Mouse (Mus musculus): ENCODE measurements around the gene Uqcc3. TPM values are rescaled to one million over a fixed set of nuclear protein-coding genes. Genes with fewer than 3 reads are reported as not detected.
"Not testable (repeated sequence)": the region's sequence is repeated elsewhere in the genome, so short reads cannot be mapped to it uniquely, and the experiment has no call there.

The Uqcc3 gene
- 57.3 and 67.4 TPM in 2 replicates for total RNA-seq (2014; fragmentation: Nextera tagmentation)
- 66.9 and 100 TPM in 2 replicates for total RNA-seq (2017)

GRCm38 (mm10) chr19:8880311-8881033, at the start of gene Uqcc3:
Gene Uqcc3 (minus strand): TSS chr19:8880923.
- peak; percentile 94 for ATAC-seq (replicated peaks; ENCODE audit: poor library complexity, severe bottlenecking)

- no peak for ATAC-seq (replicated peaks; ENCODE audit: poor library complexity, severe bottlenecking)
Measured at GRCm38 (mm10) chr19:8930117-8930516, 49.4 kb upstream of the Uqcc3 start.

- peak; percentile 87 for ATAC-seq (replicated peaks; ENCODE audit: poor library complexity, severe bottlenecking)
Measured at GRCm38 (mm10) chr19:8929224-8930088, 48.7 kb upstream of the Uqcc3 start, which contains the start of the genes Rom1 and Eml3. Gene Rom1 (minus strand): TSS chr19:8929356. Gene Eml3 (plus strand): TSS chr19:8929552.

DNA sequence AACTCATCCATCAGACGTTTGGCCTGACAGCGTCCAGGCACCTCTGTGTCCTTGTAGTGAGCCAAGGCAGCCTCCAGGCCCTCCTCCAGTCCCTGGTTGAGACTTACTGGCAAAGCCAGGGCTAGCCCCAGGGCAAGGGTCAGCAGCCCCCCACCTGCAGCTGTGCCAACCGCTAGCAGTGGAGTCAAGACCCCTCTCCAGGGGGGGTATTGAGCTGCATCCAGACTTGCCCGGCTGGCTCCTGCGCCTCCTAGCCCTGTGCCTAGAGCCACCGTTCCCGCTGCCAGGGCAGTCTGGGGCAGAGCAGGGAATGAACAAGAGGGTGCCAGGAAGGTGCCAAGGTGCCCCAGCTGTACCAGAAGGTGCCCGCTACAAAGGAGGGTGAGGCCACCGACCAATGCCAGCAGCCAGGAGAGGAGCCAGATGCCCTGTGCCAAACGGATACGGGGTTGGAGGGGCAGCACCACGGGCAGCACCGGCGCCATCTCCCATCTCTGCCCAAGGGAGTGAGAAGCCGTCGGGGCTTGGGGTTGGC, 48.0 kb upstream of the Uqcc3 start:
- no peak for ATAC-seq (replicated peaks; ENCODE audit: poor library complexity, severe bottlenecking)

GRCm38 (mm10) chr19:8927891-8928525, 47.3 kb upstream of the Uqcc3 start:
- ATAC-seq (replicated peaks; ENCODE audit: poor library complexity, severe bottlenecking) = no peak

DNA sequence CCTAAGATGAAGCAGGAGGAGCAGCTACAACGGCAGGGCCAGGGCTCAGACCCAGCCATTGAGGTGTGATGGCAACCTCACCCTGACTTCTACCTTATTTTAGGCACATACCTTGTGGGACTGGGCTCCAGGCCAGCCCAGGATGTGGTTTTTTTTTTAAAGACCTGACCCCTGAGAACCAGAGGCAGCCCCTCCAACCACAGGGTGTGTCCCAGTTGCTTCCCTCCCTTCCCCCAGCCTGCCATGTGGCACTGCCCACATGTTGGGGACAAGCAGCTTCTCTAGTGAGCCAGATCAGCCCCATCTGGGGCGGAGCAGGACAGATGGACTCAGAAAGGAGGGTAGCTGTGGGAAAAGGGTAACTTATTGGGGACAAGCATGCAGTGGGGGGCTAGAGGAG, 46.0 kb upstream of the Uqcc3 start:
- no peak for ATAC-seq (replicated peaks; ENCODE audit: poor library complexity, severe bottlenecking)

DNA sequence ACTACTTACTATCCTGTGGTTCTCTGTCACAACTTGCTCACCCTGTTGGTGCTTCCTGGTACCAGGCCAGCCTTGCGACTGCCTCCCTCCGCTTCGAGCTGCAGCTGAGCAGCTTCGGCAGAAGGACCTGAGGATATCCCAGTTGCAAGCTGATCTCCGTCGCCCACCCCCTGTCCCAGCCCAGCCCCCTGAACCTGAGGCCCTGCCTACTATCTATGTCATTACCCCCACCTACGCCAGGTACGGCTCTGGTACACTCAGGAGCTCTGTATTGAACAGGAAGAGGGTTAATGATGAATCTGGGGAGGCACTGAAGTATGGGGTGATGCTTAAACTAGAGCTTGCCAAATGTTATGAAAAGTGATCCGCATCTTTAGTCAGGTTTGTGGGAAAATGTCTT, 41.0 kb upstream of the Uqcc3 start:
- ATAC-seq (replicated peaks; ENCODE audit: poor library complexity, severe bottlenecking) = no peak

- ATAC-seq (replicated peaks; ENCODE audit: poor library complexity, severe bottlenecking) = no peak
Measured at GRCm38 (mm10) chr19:8920836-8921291, 40.1 kb upstream of the Uqcc3 start.

- ATAC-seq (replicated peaks; ENCODE audit: poor library complexity, severe bottlenecking) = peak; percentile 90
Measured at GRCm38 (mm10) chr19:8920073-8920736, 39.5 kb upstream of the Uqcc3 start, which contains the start of gene B3gat3. Gene B3gat3 (plus strand): TSS chr19:8920374.

- no peak for ATAC-seq (replicated peaks; ENCODE audit: poor library complexity, severe bottlenecking)
Measured at GRCm38 (mm10) chr19:8919684-8920072, 39.0 kb upstream of the Uqcc3 start.

GRCm38 (mm10) chr19:8919000-8919399, 38.3 kb upstream of the Uqcc3 start:
- ATAC-seq (replicated peaks; ENCODE audit: poor library complexity, severe bottlenecking) = no peak

DNA sequence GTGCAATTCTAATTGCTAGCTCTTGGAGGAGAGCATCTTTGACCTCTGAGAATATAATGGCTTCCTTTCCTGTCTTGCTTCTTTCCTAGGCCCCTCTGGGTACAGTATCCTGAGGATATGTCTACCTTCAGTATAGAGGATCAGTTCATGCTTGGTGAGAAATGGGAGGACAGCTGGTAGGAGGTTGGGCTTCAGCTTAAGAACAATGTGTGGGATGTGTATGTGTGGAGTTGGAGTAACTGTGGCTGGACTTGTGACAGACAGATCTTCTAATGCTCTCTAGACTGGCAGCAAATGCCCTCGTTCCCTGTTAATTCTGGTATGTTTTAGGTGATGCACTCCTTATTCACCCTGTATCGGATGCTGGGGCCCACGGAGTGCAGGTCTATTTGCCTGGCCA, 33.5 kb upstream of the Uqcc3 start:
- ATAC-seq (replicated peaks; ENCODE audit: poor library complexity, severe bottlenecking) = no peak

GRCm38 (mm10) chr19:8911810-8912209, 31.1 kb upstream of the Uqcc3 start:
- ATAC-seq (replicated peaks; ENCODE audit: poor library complexity, severe bottlenecking) = no peak

DNA sequence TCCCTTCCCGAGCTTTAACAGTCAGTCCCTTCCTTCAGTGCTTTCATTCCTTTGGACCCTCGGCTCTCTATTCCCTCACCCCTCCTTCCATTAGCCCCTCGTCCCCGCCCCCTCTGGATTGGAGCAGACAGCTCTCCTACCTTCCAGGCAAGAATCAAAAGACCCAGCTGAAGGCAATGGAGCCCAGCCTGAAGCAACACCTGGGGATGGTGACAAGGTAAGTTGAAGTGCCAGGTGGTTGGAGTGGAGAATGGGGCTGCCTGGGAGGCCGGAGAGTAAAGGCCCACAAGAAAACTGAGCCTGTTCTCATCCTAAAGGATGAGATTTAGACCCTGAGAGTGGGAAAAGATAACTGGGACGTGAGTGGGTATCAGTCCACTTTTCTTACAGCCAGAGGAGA, 27.8 kb upstream of the Uqcc3 start:
- no peak for ATAC-seq (replicated peaks; ENCODE audit: poor library complexity, severe bottlenecking)

GRCm38 (mm10) chr19:8903412-8903811, 22.7 kb upstream of the Uqcc3 start:
- no peak for ATAC-seq (replicated peaks; ENCODE audit: poor library complexity, severe bottlenecking)

GRCm38 (mm10) chr19:8899079-8899478, 18.4 kb upstream of the Uqcc3 start:
- no peak for ATAC-seq (replicated peaks; ENCODE audit: poor library complexity, severe bottlenecking)

DNA sequence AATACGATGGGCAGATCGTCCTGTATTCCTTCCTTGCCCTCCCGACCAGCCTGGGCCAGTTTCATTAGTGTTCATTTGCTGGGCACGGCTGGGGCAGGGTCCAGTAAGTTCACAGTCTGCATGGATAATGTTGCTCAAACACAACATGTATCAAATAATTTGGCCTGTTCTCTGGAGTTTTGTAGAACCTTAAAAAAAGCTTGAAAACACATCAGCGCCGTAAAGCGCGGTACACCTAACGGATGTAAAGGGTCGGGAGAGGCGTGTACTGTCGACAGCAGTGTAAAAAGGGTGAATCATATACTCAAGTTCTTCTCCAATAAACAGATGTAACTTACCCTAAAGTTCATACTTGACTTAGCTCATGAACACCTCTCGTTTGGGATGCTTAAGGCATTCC, 17.9 kb upstream of the Uqcc3 start:
- ATAC-seq (replicated peaks; ENCODE audit: poor library complexity, severe bottlenecking) = no peak

DNA sequence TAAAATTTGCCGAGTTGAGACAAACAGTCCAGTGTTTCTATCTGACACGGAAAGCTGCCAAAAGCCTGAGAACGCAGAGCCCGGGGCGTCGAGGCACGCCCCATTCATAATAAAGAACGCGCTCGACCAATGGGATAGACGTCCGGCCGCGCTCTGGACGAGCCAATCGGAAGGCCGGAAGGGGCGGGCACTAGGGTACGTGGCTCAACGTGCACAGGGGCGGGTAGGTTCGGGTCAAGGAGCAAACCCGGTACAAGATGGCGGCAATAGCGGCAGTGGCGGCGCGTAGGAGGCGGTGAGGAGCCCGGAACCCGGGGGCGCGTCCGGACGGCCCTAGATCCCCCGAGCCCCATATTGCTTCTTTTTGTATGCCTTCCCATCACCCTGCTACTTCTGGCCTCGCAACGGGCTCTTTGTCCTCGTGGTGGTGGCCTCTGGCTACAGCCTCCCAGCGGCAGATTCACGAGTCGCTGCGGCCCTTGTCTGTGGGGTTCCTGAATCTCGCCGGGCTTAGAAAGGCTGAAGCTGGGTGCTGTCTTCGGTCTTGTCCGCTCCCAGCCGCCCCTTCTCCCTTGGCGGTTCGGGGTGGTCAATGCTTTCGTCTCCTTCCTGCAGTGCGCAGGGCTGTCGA, 17.3 kb upstream of the Uqcc3 start, which contains the start of gene Ganab:
Gene Ganab (plus strand): TSS at position 207 of the 631 bp plus-strand sequence.
- peak; percentile 96 for ATAC-seq (replicated peaks; ENCODE audit: poor library complexity, severe bottlenecking)

DNA sequence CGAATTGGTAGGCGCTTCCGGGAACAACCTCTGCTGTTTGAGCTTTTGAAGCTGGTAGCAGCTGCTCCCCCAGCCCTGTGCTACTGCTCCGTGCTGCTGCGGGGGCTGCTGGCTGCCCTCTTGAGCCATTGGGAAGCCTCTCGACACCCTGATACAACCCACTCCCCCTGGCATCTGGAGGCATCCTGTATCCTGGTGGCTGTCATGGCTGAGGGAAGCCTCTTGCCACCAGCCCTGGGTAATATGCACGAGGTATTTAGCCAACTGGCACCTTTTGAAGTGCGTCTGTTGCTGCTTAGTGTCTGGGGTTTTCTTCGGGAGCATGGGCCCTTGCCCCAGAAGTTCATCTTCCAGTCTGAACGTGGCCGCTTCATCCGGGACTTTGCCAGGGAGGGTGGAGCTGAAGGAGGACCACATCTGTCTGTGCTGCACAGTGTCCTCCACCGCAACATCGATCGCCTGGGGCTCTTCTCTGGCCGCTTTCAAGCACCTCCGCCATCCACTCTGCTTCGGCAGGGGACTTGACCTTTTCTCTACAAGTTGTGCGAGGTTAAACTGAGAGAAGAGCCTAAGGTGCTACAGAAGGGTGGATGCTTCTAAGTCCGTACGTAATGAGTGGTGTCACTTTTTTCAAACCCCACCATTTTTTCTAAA, 16.6 kb upstream of the Uqcc3 start:
- not testable (repeated sequence) for ATAC-seq (replicated peaks; ENCODE audit: poor library complexity, severe bottlenecking)

Data from granulocyte monocyte progenitor cell, adult 5-6 weeks (primary cell).